In genomic region chrX:71555415-71556114, GRCm38 (mm10) we compare ENCODE assay signal across 8 mouse cellular contexts. TPM values are rescaled to one million over a fixed set of nuclear protein-coding genes. Genes with fewer than 3 reads are reported as not detected.
DNase-seq lines count a peak whose midpoint lies in the region; ATAC-seq lines count a peak whose summit lies in the region.

Gene Hmgb3, plus strand, starts transcription at chrX:71555918.

- peak; percentile 98 for ATAC-seq in forebrain, embryonic 11.5 days (replicated peaks; ENCODE audit: low FRiP score)
- peak; percentile 95 for ATAC-seq in heart, embryonic 16.5 days (replicated peaks; ENCODE audit: extremely low read depth, insufficient read depth, low FRiP score)
- ATAC-seq in liver, embryonic 15.5 days (ENCODE audit: insufficient read depth): peak; percentile 94
- peak; percentile 96 for ATAC-seq in neural tube, embryonic 12.5 days (ENCODE audit: low FRiP score, low read depth)

- no peaks in the 10 kb centered on the region for H3K4me1 ChIP-seq in forebrain, embryonic 11.5 days (replicated peaks; ENCODE audit: control insufficient read depth, insufficient read depth, low read length)
- H3K4me1 ChIP-seq in heart, embryonic 16.5 days (ENCODE audit: control insufficient read depth, insufficient read depth, low read length): 0 out of 2 replicates have a peak, but pooled peaks cover 2% of the 10 kb centered on the region
- peaks cover 10% of the 10 kb centered on the region; the same call in 1 of the 2 replicates for H3K4me1 ChIP-seq in liver, embryonic 15.5 days (replicated peaks)
- no peaks in the 10 kb centered on the region for H3K4me1 ChIP-seq in neural tube, embryonic 12.5 days

- no peaks in the 10 kb centered on the region for H3K36me3 ChIP-seq in forebrain, embryonic 11.5 days (ENCODE audit: control insufficient read depth, insufficient read depth, low read length)
- H3K36me3 ChIP-seq in heart, embryonic 16.5 days (ENCODE audit: control insufficient read depth, insufficient read depth): no peaks in the 10 kb centered on the region; the same call in 1 of the 2 replicates
- peaks cover 13% of the 10 kb centered on the region for H3K36me3 ChIP-seq in liver, embryonic 15.5 days (replicated peaks)
- peaks cover 3% of the 10 kb centered on the region for H3K36me3 ChIP-seq in neural tube, embryonic 12.5 days

- peak within 1 kb of the TSS; percentile 95 for H3K9ac ChIP-seq in forebrain, embryonic 11.5 days (ENCODE audit: low read length)
- H3K9ac ChIP-seq in heart, embryonic 16.5 days (ENCODE audit: low read length): peak within 1 kb of the TSS; percentile 89
- peak within 1 kb of the TSS; percentile 86 for H3K9ac ChIP-seq in liver, embryonic 15.5 days
- H3K9ac ChIP-seq in neural tube, embryonic 12.5 days: peak within 1 kb of the TSS; percentile 97

- H3K9me3 ChIP-seq in forebrain, embryonic 11.5 days (ENCODE audit: control insufficient read depth, low read length): no peaks in the 10 kb centered on the region
- H3K9me3 ChIP-seq in heart, embryonic 16.5 days (replicated peaks; ENCODE audit: control insufficient read depth, low read length): no peaks in the 10 kb centered on the region
- no peaks in the 10 kb centered on the region for H3K9me3 ChIP-seq in liver, embryonic 15.5 days (replicated peaks)
- no peaks in the 10 kb centered on the region for H3K9me3 ChIP-seq in neural tube, embryonic 12.5 days

- no peaks in the 10 kb centered on the region for H3K27me3 ChIP-seq in forebrain, embryonic 11.5 days (ENCODE audit: control insufficient read depth, insufficient read depth, low read length)
- H3K27me3 ChIP-seq in heart, embryonic 16.5 days (ENCODE audit: control insufficient read depth, insufficient read depth, low read length): no peaks in the 10 kb centered on the region
- H3K27me3 ChIP-seq in liver, embryonic 15.5 days: 0 out of 2 replicates have a peak, but pooled peaks cover 2% of the 10 kb centered on the region
- H3K27me3 ChIP-seq in neural tube, embryonic 12.5 days (replicated peaks): no peaks in the 10 kb centered on the region

- H3K4me3 ChIP-seq in forebrain, embryonic 11.5 days (ENCODE audit: low read depth, low read length): peak within 1 kb of the TSS; percentile 71
- peak within 1 kb of the TSS; percentile 77 for H3K4me3 ChIP-seq in heart, embryonic 16.5 days (ENCODE audit: low read length)
- H3K4me3 ChIP-seq in liver, embryonic 15.5 days (replicated peaks): peak within 1 kb of the TSS; percentile 79
- peak within 1 kb of the TSS; percentile 69 for H3K4me3 ChIP-seq in neural tube, embryonic 12.5 days

- peak; percentile 63 to 67 for DNase-seq in CD8-positive naive resting alpha-beta T cell, adult 2 months (ENCODE audit: low read depth in 2 of 2, low spot score in 2 of 2)
- DNase-seq in c-Kit-positive CD71-negative TER-119-negative erythroid progenitor cells, embryonic 14.5 days (ENCODE audit: low read depth): peak; percentile 64
- DNase-seq in forebrain, embryonic 11.5 days (ENCODE audit: low spot score): peak; percentile 92
- DNase-seq in kidney, postnatal 36 days: peak; percentile 87 to 89
- DNase-seq in telencephalon, adult 2 months (ENCODE audit: low read depth, low spot score): peak; percentile 38

- 17% methylated on average over 52 of the region's 59 CpGs for WGBS in forebrain, embryonic 11.5 days
- WGBS in heart, embryonic 16.5 days: 19% methylated on average over 51 of the region's 59 CpGs
- WGBS in liver, embryonic 15.5 days (ENCODE audit: insufficient replicate concordance): 16% methylated on average over 59 of the region's 59 CpGs
- WGBS in neural tube, embryonic 12.5 days: 23% methylated on average over 50 of the region's 59 CpGs

- H3K27ac ChIP-seq in forebrain, embryonic 11.5 days (ENCODE audit: low read depth, low read length): peak within 1 kb of the TSS; percentile 97
- peak within 1 kb of the TSS; percentile 79 for H3K27ac ChIP-seq in heart, embryonic 16.5 days (ENCODE audit: low read length)
- H3K27ac ChIP-seq in liver, embryonic 15.5 days (replicated peaks): peak within 1 kb of the TSS; percentile 93
- H3K27ac ChIP-seq in neural tube, embryonic 12.5 days: peak within 1 kb of the TSS; percentile 95

- H3K4me2 ChIP-seq in forebrain, embryonic 11.5 days (ENCODE audit: low read depth, low read length, severe bottlenecking): peak within 1 kb of the TSS; percentile 50
- peak within 1 kb of the TSS; percentile 66 for H3K4me2 ChIP-seq in heart, embryonic 16.5 days (ENCODE audit: low read depth, low read length)
- peak within 1 kb of the TSS; percentile 89 for H3K4me2 ChIP-seq in liver, embryonic 15.5 days
- H3K4me2 ChIP-seq in neural tube, embryonic 12.5 days (replicated peaks): peak within 1 kb of the TSS; percentile 59

RNA-seq across cellular contexts. Expression of gene Hmgb3, which starts in this region (rescaled TPM):
- 759 and 772 TPM in 2 replicates for polyA plus RNA-seq in forebrain, embryonic 11.5 days (2014; fragmentation: Nextera tagmentation; extraction: Ambion mirVana)
- polyA plus RNA-seq in heart, embryonic 16.5 days (2015; fragmentation: Nextera tagmentation; extraction: Ambion mirVana): 152 and 160 TPM in 2 replicates
- 175 and 187 TPM in 2 replicates for polyA plus RNA-seq in liver, embryonic 15.5 days (2015; fragmentation: Nextera tagmentation; extraction: Ambion mirVana)
- 648 and 679 TPM in 2 replicates for polyA plus RNA-seq in neural tube, embryonic 12.5 days (2016; fragmentation: Nextera tagmentation; extraction: Ambion mirVana)

Comparison
In these comparisons a context has a peak if more than half of its experiments do, and no peak if none do; other contexts are left out.
1. Peak in every context shown above with its lines: DNase-seq, ATAC-seq, H3K4me3 ChIP-seq and H3K27ac ChIP-seq.
2. DNase-seq: peak in every context shown above with its lines; median percentile 92 in forebrain, embryonic 11.5 days; 88 in kidney, postnatal 36 days; 65 in CD8-positive naive resting alpha-beta T cell, adult 2 months; 64 in c-Kit-positive CD71-negative TER-119-negative erythroid progenitor cells, embryonic 14.5 days; 38 in telencephalon, adult 2 months.